Mouse (Mus musculus): ENCODE data around the gene Zfp524.

GRCm38 (mm10) chr7:5012681-5013513, 1.3 kb upstream of the Zfp524 start:
- no peak for TF ChIP-seq POLR2A (IDR thresholded peaks at IDR 0.05; ENCODE audit: borderline replicate concordance, low read depth, low read length)
- no peak for TF ChIP-seq CTCF (IDR thresholded peaks at IDR 0.05; ENCODE audit: low read depth, low read length)

Data from bone marrow macrophage, adult 2 months (primary cell).